Mouse (Mus musculus): ENCODE data around the gene Pcnx4.
"Not testable (repeated sequence)": the region's sequence is repeated elsewhere in the genome, so short reads cannot be mapped to it uniquely, and the experiment has no call there.

Gene Pcnx4

DNA sequence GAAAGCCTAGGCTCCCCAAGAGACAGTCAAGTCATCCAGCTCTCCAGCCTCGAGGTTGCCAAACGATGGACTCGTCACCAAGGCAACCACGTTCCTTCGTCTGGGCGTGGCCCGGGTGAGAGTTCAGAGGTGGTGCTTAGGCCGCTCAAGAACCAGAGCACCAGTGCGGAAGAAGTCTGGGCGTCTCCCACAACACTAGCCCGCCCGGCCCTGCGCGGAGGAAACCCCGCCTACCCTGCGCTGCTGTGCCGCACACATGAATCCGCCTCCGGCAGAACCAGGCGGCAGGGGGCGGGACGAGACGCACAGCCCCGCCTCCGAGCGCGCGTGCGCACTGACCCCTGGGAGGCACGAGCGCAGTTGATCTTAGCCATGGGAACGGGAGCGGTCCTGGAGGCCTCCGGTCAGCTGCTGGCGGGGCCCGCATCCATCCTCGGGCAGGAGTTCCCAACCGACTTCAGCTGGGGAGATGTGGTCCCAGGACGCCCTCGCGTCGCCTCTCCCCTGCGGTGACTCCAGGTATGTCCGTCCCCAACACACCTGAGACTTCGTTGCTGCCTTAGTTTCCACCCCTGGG, at the start of gene Pcnx4:
Gene Pcnx4 (plus strand): TSS at position 363 of the 577 bp plus-strand sequence.
- DNase-seq, result peak; percentile 97

DNA sequence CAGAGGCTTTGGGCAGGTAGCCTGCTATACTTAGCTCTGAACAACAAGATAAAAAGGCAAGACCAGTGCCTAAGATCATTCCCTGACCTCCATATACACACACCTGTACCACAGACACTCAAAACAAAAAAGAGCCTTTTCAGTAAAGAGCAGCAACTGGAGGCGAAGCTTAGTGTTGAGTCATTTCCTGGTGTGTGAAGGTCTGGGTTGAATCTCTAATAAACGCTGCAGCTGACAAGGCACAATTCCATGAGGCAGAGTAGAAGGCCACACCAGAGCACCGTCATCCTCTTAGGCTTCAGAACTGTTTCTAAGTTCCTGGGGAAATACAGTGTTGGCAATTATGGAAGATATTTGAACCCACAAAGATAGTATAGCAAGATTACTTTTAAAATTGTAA, 48.7 kb upstream of the Pcnx4 start:
- no peak for DNase-seq

DNA sequence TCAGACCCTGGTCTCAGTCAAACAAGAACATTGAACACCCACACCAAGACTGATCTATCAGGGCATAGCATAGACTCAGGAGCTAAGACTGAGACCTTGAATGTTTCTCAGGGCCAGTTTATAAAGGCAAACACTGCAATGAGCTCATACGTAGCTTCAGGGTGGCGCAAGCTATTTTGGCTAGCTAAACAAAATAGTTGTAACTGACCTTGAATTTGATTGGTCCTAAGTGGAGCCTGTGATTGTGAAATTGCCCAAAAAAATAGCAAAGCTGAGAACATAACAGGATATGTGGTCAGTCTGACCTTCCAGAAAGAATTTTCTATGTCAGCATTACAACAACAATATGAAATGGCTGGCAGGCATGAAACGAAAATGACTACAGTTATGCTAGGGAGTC, 46.2 kb upstream of the Pcnx4 start:
- DNase-seq, result no peak

DNA sequence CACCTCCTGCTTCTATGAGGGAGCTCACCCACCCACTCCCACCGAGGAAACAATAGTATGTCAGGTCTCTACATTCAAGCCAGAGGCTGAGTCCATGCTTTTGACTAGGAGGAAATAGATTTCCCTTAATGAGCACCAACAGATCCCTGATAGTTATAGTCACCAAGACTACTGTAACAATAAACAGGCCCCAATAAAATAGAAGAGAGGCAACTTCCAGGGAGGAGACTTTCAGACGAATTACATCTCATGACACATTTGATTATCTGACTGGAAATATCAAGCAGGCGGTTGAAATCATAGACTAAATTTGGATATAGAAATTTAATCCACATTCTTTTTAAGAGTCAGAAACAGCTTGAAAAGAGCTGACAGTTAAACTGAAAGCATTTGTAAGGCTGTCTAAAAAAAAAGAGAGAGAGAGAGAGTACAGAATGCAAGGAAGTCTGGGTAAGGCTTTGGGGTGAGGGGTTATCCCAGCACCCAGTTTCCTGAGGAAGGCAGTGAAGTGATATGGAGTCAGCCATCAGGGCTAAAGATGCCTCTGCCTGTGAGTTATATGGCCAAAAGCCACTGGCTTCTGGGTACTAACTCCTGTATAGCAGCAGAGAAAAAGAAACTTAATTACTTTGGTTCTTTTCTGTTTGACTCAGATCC, 45.0 kb upstream of the Pcnx4 start:
- no peak for DNase-seq

DNA sequence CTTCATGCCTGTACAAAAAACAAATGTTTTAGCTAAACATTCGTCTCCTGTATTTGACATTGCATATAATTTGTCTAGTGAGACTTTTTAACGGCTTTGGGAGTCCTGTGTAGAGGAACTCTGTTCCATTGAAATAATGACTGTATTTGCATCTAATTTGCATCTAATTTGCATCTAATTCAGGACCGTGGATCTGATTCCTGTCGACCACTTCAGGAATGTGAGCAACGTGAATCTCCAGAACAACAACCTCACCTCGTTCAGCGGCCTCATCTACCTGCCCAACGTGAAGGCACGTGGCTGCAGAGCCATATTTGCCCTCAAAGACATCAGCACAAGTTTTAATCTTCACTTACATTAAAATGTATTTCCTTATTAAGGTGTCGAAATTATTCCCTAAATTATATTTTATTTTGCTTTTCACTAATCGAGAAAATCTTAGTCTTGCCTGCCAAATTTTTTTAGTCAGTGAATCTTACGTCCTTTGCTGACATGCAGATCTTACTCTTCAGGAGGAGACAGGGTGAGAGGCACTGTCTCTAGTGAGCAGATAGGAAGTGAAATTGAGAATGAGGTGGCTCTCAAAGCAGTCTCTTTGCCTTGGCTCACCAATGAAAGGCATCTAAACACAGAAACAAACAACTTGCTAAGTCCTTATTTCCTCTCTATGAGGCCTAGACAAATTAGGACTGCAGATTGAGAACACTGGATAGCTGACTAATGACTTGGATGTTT, 39.1 kb upstream of the Pcnx4 start:
- DNase-seq, result no peak

DNA sequence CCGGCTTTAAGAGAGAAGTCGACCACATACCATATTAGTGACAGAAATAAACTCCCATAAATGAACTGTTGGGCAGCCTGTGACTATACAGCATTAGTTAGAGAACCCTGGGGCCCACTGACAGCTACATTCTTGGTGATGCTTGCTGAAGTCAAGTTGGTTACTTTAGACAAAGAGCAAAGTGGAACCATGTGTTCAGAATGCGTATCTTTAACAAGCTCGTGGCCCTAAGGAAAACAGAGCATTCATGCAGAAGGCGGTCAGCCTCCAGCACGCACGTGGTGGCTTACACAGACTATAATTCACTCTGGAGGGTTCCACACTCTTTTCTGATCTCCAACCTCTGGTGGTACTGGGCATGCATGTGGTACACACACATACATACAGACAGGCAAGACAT, 26.6 kb upstream of the Pcnx4 start:
- no peak for DNase-seq

DNA sequence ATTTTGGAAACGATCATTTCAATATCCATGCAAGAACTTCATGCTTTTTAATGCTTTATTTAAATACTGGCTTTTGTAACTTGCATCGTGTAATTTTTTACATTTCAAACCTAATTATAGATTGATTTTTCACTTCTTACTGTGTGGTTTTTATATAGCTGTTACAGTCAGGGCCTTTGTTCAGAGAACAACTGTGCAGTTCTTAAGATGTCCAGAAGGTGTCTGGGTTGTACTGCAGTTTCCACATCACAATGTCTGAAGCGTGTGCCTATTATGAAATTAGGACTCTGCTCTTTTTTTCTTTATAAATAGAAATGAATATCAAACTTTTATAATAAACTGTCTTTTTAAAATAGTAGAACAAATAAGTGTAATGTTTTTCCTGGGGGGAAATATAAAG, 20.7 kb upstream of the Pcnx4 start:
- no peak for DNase-seq

DNA sequence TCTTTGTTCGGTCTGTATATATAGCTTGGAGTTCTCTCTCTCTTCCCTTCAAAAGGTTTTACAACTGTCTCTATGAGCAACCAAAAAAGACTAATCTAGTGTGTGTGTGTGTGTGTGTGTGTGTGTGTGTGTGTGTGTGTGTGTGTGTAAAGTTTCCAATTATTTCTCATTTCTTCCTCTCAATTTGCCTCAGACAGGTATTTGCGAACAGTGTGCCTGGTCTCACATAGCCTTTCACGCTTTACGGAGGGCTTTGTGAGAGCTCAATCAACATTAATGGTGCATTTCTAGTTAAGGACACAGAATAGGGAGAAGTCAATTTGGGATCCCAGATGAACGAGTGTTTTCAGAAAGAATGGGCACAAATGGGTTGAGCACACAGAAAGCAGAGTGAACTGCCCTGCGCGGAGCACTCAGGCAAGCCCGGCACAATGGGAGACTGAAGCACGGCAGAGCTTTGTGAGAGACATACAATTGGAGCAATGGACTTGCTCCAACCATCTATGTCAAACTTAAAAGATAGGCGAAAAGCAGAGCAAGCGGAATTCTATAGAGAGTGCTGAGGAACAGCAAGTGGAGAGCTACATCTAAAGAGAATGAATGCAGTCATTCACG, 18.0 kb upstream of the Pcnx4 start:
- DNase-seq, result no peak

DNA sequence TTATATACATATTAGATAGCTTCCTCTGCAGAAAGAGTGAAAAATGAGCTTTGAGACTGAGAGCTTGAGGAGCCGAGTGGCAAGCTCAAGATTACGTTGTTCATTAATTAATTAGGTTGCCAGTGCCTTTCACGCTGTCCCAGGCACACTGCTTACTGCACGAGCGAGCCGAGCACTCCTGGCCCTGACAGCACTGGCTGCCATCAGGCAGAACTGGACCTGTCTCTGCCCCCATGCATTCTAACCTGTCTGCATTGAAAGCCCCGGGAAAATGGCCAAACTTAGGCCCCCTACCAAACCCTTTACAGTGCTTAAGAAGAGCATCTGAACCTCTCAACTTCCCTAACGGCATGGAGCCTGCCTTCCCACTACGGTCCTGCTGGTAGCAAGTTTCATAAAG, 16.8 kb upstream of the Pcnx4 start:
- DNase-seq, result no peak

DNA sequence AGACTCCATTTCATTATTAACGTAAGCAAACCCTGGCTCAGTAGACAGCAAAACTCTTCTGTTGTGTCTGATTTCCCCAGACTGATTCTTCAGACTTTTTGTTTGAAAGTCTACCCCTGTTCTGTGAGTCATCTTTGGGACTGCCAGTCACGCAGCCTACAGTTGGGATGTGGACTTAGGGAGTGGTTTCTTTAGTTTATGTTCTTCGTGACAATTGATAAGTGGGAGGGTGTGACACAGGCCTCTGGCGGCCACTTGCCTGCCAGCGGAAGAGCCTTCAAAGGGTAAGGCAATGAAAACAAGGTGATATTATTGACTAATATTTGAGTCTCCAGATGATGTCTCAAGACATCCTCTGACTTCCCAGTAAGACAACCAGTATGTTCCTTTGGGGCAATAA, 16.3 kb upstream of the Pcnx4 start:
- DNase-seq, result no peak

DNA sequence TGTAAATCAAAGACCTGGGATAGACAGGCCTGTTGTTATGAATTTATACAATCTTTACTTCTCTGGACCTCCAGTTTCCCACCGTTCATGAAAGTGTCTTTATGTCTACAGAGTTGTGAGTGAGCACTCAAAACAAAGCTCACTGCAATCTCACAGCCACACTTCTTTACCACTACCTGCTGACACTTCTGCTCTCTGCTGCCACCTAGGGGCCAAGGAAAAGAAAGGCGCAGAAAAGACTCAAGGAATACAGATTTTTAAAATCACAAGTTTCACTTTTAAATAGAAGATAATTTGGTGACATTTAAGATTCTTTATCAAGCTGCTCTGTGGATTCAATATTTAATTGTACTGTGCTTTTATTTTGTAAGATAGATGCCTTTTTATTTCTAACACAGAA, 15.5 kb upstream of the Pcnx4 start:
- DNase-seq, result peak; percentile 43

DNA sequence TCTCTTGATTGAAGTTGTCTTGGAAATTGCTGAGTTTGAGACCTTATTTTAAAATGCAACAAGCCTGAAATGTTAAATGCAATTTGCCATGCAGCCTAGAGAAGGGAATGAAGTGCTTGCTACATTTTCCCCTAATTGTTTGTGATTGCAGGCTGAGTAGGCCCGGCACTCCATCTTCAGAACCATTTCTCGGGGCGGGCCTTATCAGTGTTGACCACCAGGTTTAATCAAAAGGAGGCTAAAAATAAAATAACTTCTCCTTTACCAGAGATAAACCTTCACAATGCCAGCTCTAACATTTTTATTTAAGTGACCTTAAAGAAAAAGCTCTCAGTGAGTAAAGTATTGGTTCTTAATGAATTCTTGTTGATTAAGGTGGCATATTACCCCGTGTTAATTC, 10.6 kb upstream of the Pcnx4 start:
- no peak for DNase-seq

DNA sequence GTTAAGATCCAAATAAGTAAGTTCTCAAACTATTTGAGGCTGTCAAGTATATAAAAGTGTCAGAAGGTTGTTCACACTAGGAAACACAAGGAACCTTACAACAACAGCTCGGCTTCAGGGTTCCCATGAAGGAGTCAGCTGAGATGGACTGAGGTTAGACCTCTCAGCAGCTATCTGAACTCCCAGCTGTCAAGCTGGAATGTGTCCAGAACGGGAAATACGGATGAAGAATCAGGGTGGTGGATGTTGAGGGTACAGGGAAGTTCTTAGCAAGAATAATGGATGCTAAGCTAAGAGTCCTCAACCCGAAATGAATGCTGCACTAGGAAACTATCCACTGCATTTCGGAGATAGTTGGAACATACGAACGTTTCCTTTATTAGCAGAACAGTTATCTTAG, 3.9 kb upstream of the Pcnx4 start:
- DNase-seq, result no peak

DNA sequence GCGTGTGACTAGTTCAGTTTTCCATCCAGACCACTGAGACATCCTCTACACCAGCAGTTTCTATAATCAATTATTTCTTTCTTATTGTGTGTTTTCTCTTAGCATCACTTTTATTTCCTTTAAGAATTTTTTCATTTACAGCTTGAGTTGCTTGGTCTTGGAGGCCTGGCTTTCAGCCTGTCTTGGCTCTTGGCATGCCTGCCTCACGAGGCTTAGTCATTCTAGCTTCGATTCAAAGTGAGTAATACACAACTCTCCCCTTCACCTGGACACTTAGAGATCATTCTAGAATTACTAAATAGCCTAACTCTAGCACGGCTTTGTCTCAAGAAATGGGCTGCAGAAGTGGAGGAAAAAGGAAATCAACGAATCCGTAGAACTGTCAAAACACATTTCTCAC, 2.2 kb upstream of the Pcnx4 start:
- no peak for DNase-seq

DNA sequence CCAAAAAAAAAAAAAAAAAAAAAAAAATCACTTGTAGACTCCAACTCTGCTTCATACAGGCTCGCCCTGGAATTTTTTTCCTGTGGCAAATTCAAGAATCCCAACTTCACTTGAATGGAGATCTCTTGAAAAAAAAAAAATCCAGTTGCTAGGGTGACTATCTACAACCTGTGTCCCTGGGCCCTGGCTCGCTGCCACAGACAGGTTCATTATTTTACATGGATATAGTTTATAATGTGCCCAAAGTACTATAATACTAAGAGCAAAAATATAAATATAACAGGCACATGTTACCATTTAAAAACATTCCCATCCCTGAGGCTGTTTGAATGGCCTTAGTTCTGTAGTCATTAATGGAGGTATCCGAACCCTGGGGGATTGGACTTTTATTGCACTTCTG, 584 bp upstream of the Pcnx4 start:
- DNase-seq, result peak; percentile 18

DNA sequence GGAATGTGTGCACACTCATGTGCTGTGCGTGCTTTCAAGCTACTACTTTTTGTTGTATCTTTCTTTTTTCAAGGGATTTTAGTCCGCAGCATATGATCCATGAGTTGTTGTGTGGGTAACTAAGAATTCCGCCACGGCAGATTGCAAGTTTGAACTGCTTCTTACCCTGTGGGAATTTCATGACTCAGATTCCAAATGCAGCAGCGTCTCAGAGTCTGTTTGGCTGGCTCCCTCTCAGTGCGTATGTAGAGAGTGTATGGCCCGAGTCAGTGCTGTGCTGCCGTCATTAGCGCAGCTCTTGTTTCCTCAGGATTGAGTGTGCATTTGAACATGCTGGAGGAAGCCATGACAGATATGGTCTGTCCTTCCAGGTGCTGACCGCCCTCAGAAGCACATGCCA, 2.4 kb downstream of the Pcnx4 start:
- DNase-seq, result peak; percentile 62

DNA sequence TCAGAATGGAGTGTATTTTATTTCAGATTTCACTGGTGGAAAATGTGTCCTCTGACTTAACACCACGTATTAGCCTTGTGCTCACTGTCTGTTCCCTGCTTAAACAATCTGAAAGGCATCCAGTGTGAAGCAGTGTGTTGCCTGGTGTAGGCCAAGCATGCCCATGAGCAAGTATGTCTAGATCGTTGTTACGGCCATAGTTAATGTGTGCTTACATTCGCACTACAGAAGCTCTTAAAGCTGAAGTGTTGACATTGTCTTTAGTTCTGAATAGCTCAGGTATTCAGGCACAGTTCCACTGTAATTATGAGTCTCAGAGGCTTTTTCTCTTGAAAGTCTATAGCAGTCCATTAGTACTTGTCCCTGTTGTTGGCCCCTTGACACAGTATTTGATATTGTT, 18.2 kb downstream of the Pcnx4 start:
- no peak for DNase-seq

DNA sequence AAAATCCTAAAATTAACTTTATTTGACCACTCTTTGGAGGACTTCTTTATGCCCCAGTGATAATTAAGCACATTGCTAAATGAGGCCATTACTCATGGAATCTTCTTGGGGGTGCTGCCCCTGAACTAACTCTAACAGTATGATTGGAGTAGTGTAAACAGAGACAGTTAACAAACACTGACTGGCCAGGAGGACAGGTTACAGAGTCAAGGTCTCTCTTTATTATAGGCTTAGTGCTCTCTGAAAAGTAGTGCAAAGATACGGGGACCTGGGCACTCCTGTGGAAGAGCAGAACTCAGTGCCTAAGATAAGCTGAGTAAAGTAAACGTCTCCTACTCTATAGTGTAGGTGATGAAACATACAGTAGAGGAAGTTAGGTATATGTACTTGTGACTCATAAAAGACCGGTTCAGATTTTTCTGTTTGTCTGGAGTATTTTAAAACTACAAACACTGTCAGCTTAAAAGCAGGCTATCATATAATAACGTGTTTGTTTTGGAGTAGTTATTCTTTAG, 28.2 kb downstream of the Pcnx4 start:
- DNase-seq, result no peak

DNA sequence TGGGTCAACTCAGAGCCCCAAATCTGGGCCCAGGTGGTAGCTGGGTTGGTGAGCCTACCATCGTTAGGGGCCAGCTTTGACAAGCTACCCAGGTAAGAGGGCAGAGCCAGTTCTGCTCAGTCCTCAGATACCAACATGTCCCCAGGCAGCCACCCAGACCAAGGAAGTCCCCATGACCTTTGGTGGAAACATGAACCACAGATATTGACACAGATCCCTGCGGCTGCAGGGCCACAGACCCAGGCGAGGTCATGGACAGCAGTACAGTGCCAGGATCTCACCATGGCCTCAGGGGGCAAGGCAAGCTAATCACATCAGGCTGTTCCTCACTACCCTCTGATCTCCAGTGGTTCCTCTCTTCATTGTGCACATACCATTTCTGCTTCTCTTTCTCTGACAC, 45.8 kb downstream of the Pcnx4 start:
- no peak for DNase-seq

DNA sequence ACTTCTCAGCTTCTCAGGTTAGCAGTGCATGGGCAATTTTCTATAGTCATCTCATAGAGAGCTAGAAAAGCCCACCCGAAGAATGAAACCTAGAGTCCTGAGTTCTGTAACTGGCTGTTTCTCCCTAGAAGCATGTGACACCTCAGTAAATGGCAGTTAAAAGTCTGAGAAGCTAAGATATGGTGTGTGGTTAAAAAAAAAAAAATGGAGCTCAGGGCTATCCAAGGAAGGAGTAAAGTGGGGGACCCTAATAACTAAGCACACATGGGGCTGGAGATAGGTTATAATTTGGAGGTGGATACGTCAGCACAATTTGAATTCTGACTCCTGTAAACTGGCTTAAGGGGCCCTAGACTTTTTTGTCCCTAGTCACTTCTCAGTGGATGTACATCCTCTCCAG, 46.9 kb downstream of the Pcnx4 start:
- no peak for DNase-seq

DNA sequence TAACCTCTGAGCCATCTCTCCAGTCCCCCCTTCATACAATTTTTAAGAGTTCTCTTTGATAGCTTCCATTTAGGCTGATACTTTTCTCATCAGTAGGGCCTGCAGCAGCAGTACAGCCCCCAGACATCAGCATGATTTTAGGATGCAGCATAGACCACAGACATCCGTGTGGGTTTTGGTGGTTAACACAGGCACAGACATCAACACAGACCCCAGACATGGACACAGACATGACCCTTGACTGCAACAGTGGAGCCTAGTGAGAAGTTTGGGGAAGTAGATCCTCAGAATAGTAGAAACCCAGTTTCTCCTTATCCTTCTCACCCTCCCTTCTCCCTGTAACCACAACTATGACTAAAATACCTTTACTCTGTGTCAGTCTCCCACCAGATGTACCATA, 49.2 kb downstream of the Pcnx4 start:
- DNase-seq, result no peak

DNA sequence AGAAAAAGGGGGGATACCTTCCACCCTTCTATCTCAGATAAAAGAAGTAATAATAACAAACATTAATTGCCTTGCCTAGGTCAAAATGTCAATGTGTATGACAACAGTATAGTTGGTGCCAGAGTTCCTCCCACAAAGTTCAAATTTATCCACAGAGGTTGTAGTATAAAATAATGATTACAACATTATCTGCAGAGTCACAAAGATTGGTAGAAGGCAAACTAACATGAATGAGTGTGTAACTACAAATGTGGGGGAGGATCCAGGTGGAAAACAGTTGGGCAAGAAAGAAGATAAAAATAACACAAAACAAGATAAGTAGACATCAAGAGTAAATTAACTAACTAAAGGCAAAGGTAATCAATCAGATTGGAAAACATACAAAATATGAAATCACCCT, 56.8 kb downstream of the Pcnx4 start:
- DNase-seq, result no peak

DNA sequence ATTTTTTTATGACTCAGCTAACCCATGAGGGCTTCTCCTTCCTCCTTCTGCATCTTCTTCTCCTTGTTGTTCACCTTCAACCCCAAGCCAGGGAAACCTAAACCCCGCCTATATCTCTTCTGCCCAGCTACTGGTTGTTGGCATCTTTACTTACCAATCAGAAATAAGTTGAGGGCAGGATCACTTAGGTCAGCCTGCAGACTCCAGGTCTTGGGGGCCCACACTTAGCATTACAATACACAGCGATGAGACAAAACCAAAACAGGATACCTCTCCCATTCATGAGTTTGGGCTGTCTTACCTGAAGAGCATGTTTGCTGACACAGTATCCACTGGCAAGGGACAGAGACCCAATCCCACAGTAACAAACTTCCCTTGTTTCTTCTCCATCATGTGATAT, 57.8 kb downstream of the Pcnx4 start:
- DNase-seq, result no peak

DNA sequence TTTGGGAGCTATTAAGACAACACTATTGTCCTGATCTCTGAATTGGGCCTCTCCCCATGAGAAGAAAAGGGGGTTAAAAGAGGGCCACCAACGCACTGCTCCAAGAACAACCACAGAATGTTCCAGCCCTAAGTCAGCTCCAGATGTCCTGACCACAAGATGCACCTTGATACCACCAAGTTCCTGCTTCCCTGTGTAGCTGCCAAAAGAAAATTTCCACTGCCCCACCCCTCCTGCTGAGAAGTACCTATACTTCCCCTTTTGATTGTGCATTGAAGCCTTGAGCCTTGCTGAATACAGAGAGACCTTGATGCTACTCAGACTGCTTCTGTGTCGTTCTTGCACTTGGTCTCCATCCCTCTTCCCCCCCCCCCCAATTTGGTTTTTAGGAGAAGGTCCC, 62.5 kb downstream of the Pcnx4 start:
- not testable (repeated sequence) for DNase-seq

All from right cerebral cortex, adult 18-20 months (tissue).